Comparison of ENCODE assay signal across 11 mouse cellular contexts in genomic region chr2:34803746-34804145, GRCm38 (mm10). TPM values are rescaled to one million over a fixed set of nuclear protein-coding genes. Genes with fewer than 3 reads are reported as not detected.
DNase-seq lines count a peak whose midpoint lies in the region; ATAC-seq lines count a peak whose summit lies in the region.
"Had no signal": no experiment of that assay in that cellular context is flagged by ENCODE, and none has a peak within 500 bp of the region (broad histone marks: within the 10 kb centered on the region; RNA-seq: fewer than 3 reads in every experiment).

No protein-coding gene starts in this region.

- peaks cover 19% of the 10 kb centered on the region; the same call in 1 of the 2 replicates for H3K36me3 ChIP-seq in heart, embryonic 15.5 days
- no peaks in the 10 kb centered on the region for H3K36me3 ChIP-seq in embryonic facial prominence, embryonic 11.5 days (replicated peaks; ENCODE audit: control insufficient read depth, insufficient read depth, low read depth, low read length)
- peaks cover 2% of the 10 kb centered on the region; the same call in 1 of the 2 replicates for H3K36me3 ChIP-seq in hindbrain, embryonic 16.5 days (ENCODE audit: control insufficient read depth, insufficient read depth, low read length)
- peaks cover 18% of the 10 kb centered on the region; the same call in 1 of the 2 replicates for H3K36me3 ChIP-seq in midbrain, embryonic 14.5 days (ENCODE audit: control insufficient read depth, insufficient read depth, low read length)

- no peaks in the 10 kb centered on the region for H3K27me3 ChIP-seq in heart, embryonic 15.5 days
- no peaks in the 10 kb centered on the region for H3K27me3 ChIP-seq in embryonic facial prominence, embryonic 11.5 days (ENCODE audit: control insufficient read depth, insufficient read depth, low read length)
- no peaks in the 10 kb centered on the region for H3K27me3 ChIP-seq in hindbrain, embryonic 16.5 days (replicated peaks; ENCODE audit: control insufficient read depth, insufficient read depth, low read length)
- H3K27me3 ChIP-seq in midbrain, embryonic 14.5 days (ENCODE audit: control insufficient read depth, insufficient read depth, low read length) = no peaks in the 10 kb centered on the region
- H3K27me3 ChIP-seq: Patski had no signal

- ATAC-seq in heart, embryonic 15.5 days (replicated peaks; ENCODE audit: insufficient number of reproducible peaks, insufficient read depth, low FRiP score, low read depth) = no peak
- no peak for ATAC-seq in embryonic facial prominence, embryonic 11.5 days (replicated peaks; ENCODE audit: insufficient number of reproducible peaks, low FRiP score, low TSS enrichment, low read depth)
- ATAC-seq in hindbrain, embryonic 16.5 days = no peak
- ATAC-seq in midbrain, embryonic 14.5 days (ENCODE audit: low FRiP score, low TSS enrichment) = no peak
- ATAC-seq: Patski had no signal

- H3K9me3 ChIP-seq in heart, embryonic 15.5 days (replicated peaks) = no peaks in the 10 kb centered on the region
- H3K9me3 ChIP-seq in embryonic facial prominence, embryonic 11.5 days (replicated peaks; ENCODE audit: control insufficient read depth, low read length) = no peaks in the 10 kb centered on the region
- H3K9me3 ChIP-seq in hindbrain, embryonic 16.5 days (ENCODE audit: control insufficient read depth, low read length) = no peaks in the 10 kb centered on the region
- no peaks in the 10 kb centered on the region for H3K9me3 ChIP-seq in midbrain, embryonic 14.5 days (ENCODE audit: control insufficient read depth, low read length)

- 80% methylated on average over 3 of the region's 3 CpGs for WGBS in heart, embryonic 15.5 days
- 74% methylated on average over 3 of the region's 3 CpGs for WGBS in embryonic facial prominence, embryonic 11.5 days
- 72% methylated on average over 3 of the region's 3 CpGs for whole genome bisulfite sequencing in hindbrain, embryonic 16.5 days
- 76% methylated on average over 3 of the region's 3 CpGs for WGBS in midbrain, embryonic 14.5 days

- H3K27ac ChIP-seq in heart, embryonic 15.5 days = no peak overlapping the region
- H3K27ac ChIP-seq in embryonic facial prominence, embryonic 11.5 days (replicated peaks; ENCODE audit: low read depth, low read length) = no peak overlapping the region
- H3K27ac ChIP-seq in hindbrain, embryonic 16.5 days (ENCODE audit: low read depth, low read length) = no peak overlapping the region
- H3K27ac ChIP-seq in midbrain, embryonic 14.5 days (replicated peaks; ENCODE audit: low read depth, low read length) = no peak overlapping the region

- peaks cover 30% of the 10 kb centered on the region for H3K4me1 ChIP-seq in heart, embryonic 15.5 days (replicated peaks)
- no peaks in the 10 kb centered on the region for H3K4me1 ChIP-seq in embryonic facial prominence, embryonic 11.5 days (ENCODE audit: control insufficient read depth, insufficient read depth, low read length)
- peaks cover 17% of the 10 kb centered on the region for H3K4me1 ChIP-seq in hindbrain, embryonic 16.5 days (ENCODE audit: control insufficient read depth, insufficient read depth, low read depth, low read length)
- H3K4me1 ChIP-seq in midbrain, embryonic 14.5 days (ENCODE audit: control insufficient read depth, insufficient read depth, low read length) = peaks cover 6% of the 10 kb centered on the region

- intact Hi-C loops in heart, postnatal 36 days (cut with DNase I) = loop anchor here (2.0 kb wide), 1 partner anchor 21 kb away; no protein-coding TSS in a partner anchor

- H3K4me3 ChIP-seq in heart, embryonic 15.5 days = peak overlapping the region; percentile 19; the same call in 1 of the 2 replicates
- 0 out of 2 replicates have a peak overlapping the region, but pooled peaks have one; percentile 10 for H3K4me3 ChIP-seq in embryonic facial prominence, embryonic 11.5 days (ENCODE audit: low read depth, low read length)
- no peak overlapping the region for H3K4me3 ChIP-seq in hindbrain, embryonic 16.5 days (ENCODE audit: low read length)
- H3K4me3 ChIP-seq in midbrain, embryonic 14.5 days (replicated peaks; ENCODE audit: low read depth, low read length) = 0 out of 2 replicates have a peak overlapping the region, but pooled peaks have one; percentile 7

- H3K9ac ChIP-seq in heart, embryonic 15.5 days = no peak overlapping the region
- H3K9ac ChIP-seq in embryonic facial prominence, embryonic 11.5 days (replicated peaks; ENCODE audit: low read length) = no peak overlapping the region
- no peak overlapping the region for H3K9ac ChIP-seq in hindbrain, embryonic 16.5 days (ENCODE audit: low read depth, low read length)
- H3K9ac ChIP-seq in midbrain, embryonic 14.5 days (replicated peaks; ENCODE audit: low read length) = no peak overlapping the region

- DNase-seq in heart, postnatal 36 days = no peak
- no peak for DNase-seq in embryonic facial prominence, embryonic 11.5 days (ENCODE audit: low spot score)
- no peak for DNase-seq in midbrain, embryonic 14.5 days
- DNase-seq in urinary bladder, postnatal 10 days (ENCODE audit: low spot score) = no peak
- DNase-seq in right cerebral cortex, postnatal 10 days (ENCODE audit: low spot score in 2 of 2) = no peak
- DNase-seq in layer of hippocampus, postnatal 36 days = no peak

- H3K4me2 ChIP-seq in heart, embryonic 15.5 days = peak overlapping the region; percentile 43
- H3K4me2 ChIP-seq in embryonic facial prominence, embryonic 11.5 days (ENCODE audit: low read depth, low read length) = peak overlapping the region; percentile 7; the same call in 1 of the 2 replicates
- H3K4me2 ChIP-seq in hindbrain, embryonic 16.5 days (ENCODE audit: low read length) = peak overlapping the region; percentile 41
- peak overlapping the region; percentile 81 for H3K4me2 ChIP-seq in midbrain, embryonic 14.5 days (ENCODE audit: low read length)

RNA-seq across cellular contexts. Expression of gene Rabepk, which starts 4.0 kb away (rescaled TPM):
- 22.2 and 24.3 TPM in 2 replicates for polyA plus RNA-seq in heart, embryonic 15.5 days (2015; fragmentation: Nextera tagmentation; extraction: Ambion mirVana)
- total RNA-seq in heart, postnatal 36 days (2021) = 10 to 100 TPM; 12.2 to 14.2 TPM
- 34.5 and 40.2 TPM in 2 replicates for polyA plus RNA-seq in embryonic facial prominence, embryonic 11.5 days (2014; fragmentation: Nextera tagmentation; extraction: Ambion mirVana)
- 28.7 and 29.7 TPM in 2 replicates for polyA plus RNA-seq in hindbrain, embryonic 16.5 days (2015; fragmentation: Nextera tagmentation; extraction: Ambion mirVana)
- 20.3 and 25.4 TPM in 2 replicates for polyA plus RNA-seq in midbrain, embryonic 14.5 days (2014; fragmentation: Nextera tagmentation; extraction: Ambion mirVana)
- total RNA-seq in layer of hippocampus, postnatal 36 days (2021) = 10 to 100 TPM; 32.8 to 38.1 TPM

RNA-seq across cellular contexts. Expression of gene Fbxw2, which starts 22.4 kb away (rescaled TPM):
- polyA plus RNA-seq in heart, embryonic 15.5 days (2015; fragmentation: Nextera tagmentation; extraction: Ambion mirVana) = 57.5 and 65.2 TPM in 2 replicates
- 10 to 100 TPM; 50.4 to 55.3 TPM for total RNA-seq in heart, postnatal 36 days (2021)
- polyA plus RNA-seq in embryonic facial prominence, embryonic 11.5 days (2014; fragmentation: Nextera tagmentation; extraction: Ambion mirVana) = 66.3 and 71.2 TPM in 2 replicates
- 95.2 and 106 TPM in 2 replicates for polyA plus RNA-seq in hindbrain, embryonic 16.5 days (2015; fragmentation: Nextera tagmentation; extraction: Ambion mirVana)
- 75.3 and 91.5 TPM in 2 replicates for polyA plus RNA-seq in midbrain, embryonic 14.5 days (2014; fragmentation: Nextera tagmentation; extraction: Ambion mirVana)
- total RNA-seq in layer of hippocampus, postnatal 36 days (2021) = 10 to 100 TPM; 77.4 to 83.4 TPM

RNA-seq across cellular contexts. Expression of gene Gm34653, which starts 29.1 kb away (rescaled TPM):
- not detected in 2 replicates for polyA plus RNA-seq in heart, embryonic 15.5 days (2015; fragmentation: Nextera tagmentation; extraction: Ambion mirVana)
- total RNA-seq in heart, postnatal 36 days (2021) = not detected
- 0.33 TPM in 1 of 2 replicates, not detected in the other for polyA plus RNA-seq in embryonic facial prominence, embryonic 11.5 days (2014; fragmentation: Nextera tagmentation; extraction: Ambion mirVana)
- polyA plus RNA-seq in hindbrain, embryonic 16.5 days (2015; fragmentation: Nextera tagmentation; extraction: Ambion mirVana) = not detected in 2 replicates
- polyA plus RNA-seq in midbrain, embryonic 14.5 days (2014; fragmentation: Nextera tagmentation; extraction: Ambion mirVana) = 0.13 TPM in 1 of 2 replicates, not detected in the other
- total RNA-seq in layer of hippocampus, postnatal 36 days (2021) = not detected
- total RNA-seq: common myeloid progenitor, adult 5-6 weeks; left cerebral cortex, postnatal 36 days had no signal

RNA-seq across cellular contexts. Expression of gene Hspa5, which starts 32.0 kb away (rescaled TPM):
- polyA plus RNA-seq in heart, embryonic 15.5 days (2015; fragmentation: Nextera tagmentation; extraction: Ambion mirVana) = 633 and 641 TPM in 2 replicates
- total RNA-seq in heart, postnatal 36 days (2021) = 100 to 1,000 TPM; 565 to 705 TPM
- polyA plus RNA-seq in embryonic facial prominence, embryonic 11.5 days (2014; fragmentation: Nextera tagmentation; extraction: Ambion mirVana) = 1,023 and 1,118 TPM in 2 replicates
- 442 and 458 TPM in 2 replicates for polyA plus RNA-seq in hindbrain, embryonic 16.5 days (2015; fragmentation: Nextera tagmentation; extraction: Ambion mirVana)
- 299 and 450 TPM in 2 replicates for polyA plus RNA-seq in midbrain, embryonic 14.5 days (2014; fragmentation: Nextera tagmentation; extraction: Ambion mirVana)
- total RNA-seq in layer of hippocampus, postnatal 36 days (2021) = 100 to 1,000 TPM; 389 to 507 TPM

RNA-seq across cellular contexts. Expression of gene Gapvd1, which starts 48.7 kb away (rescaled TPM):
- polyA plus RNA-seq in heart, embryonic 15.5 days (2015; fragmentation: Nextera tagmentation; extraction: Ambion mirVana) = 60.7 and 66.0 TPM in 2 replicates
- total RNA-seq in heart, postnatal 36 days (2021) = 10 to 100 TPM; 37.5 to 41.5 TPM
- 92.5 and 96.3 TPM in 2 replicates for polyA plus RNA-seq in embryonic facial prominence, embryonic 11.5 days (2014; fragmentation: Nextera tagmentation; extraction: Ambion mirVana)
- polyA plus RNA-seq in hindbrain, embryonic 16.5 days (2015; fragmentation: Nextera tagmentation; extraction: Ambion mirVana) = 103 and 108 TPM in 2 replicates
- polyA plus RNA-seq in midbrain, embryonic 14.5 days (2014; fragmentation: Nextera tagmentation; extraction: Ambion mirVana) = 91.8 and 132 TPM in 2 replicates
- 100 to 1,000 TPM; 106 TPM for total RNA-seq in layer of hippocampus, postnatal 36 days (2021)

Comparison
In these comparisons a context has a peak if more than half of its experiments do, and no peak if none do; other contexts are left out.
1. H3K4me2 ChIP-seq: peak in every context shown above with its lines; median percentile 81 in midbrain, embryonic 14.5 days; 43 in heart, embryonic 15.5 days; 41 in hindbrain, embryonic 16.5 days; 7 in embryonic facial prominence, embryonic 11.5 days.